Mouse (Mus musculus): Measurements from ENCODE around the gene Olfr456. TPM values are rescaled to one million over a fixed set of nuclear protein-coding genes. Genes with fewer than 3 reads are reported as not detected.

The Olfr456 gene
- not detected in 2 replicates for polyA plus RNA-seq (2015; fragmentation: Nextera tagmentation; extraction: Ambion mirVana)

DNA sequence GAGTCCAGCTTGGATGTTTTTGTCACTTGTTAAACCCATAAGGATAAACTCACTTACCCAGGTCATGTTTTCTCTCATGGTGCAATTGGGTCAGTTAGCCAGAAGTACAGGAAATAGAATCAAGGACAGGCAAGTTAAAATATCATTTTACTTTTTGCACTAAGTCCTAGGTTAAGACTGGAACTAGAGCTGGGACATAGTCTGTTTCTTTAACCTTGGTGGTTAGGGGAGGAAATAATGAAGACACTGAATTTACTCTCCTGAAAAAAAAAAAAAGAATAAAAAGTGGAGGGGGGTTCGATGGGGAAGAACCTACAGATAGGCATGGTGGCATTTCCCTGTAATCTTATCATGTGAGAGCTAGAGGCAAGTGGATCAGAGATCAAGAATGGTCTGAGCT, at the start of gene Olfr456:
TSS of gene Olfr456 (minus strand) at position 101 of the 400 bp plus-strand sequence.
- H3K9ac ChIP-seq (ENCODE audit: low read length), result no peak within 1 kb of the TSS
- 80% methylated on average over 1 of the region's 1 CpGs for WGBS
- H3K4me2 ChIP-seq (replicated peaks; ENCODE audit: low read depth), result no peak within 1 kb of the TSS
- no peaks in the 10 kb centered on the region for H3K27me3 ChIP-seq (ENCODE audit: control insufficient read depth, insufficient read depth, low read length)
- TF ChIP-seq CTCF (IDR thresholded peaks at IDR 0.05; ENCODE audit: low read depth) (no peak), EP300 (optimal IDR thresholded peaks at IDR 0.05) (no peak)
- ATAC-seq (ENCODE audit: low FRiP score, low TSS enrichment), result no peak
- H3K4me1 ChIP-seq (replicated peaks; ENCODE audit: control insufficient read depth, insufficient read depth), result no peaks in the 10 kb centered on the region
- no peak for DNase-seq (ENCODE audit: low spot score)
- H3K4me3 ChIP-seq (ENCODE audit: low read depth, low read length), result no peak within 1 kb of the TSS
- no peaks in the 10 kb centered on the region for H3K36me3 ChIP-seq (ENCODE audit: control insufficient read depth, insufficient read depth, low read length)
- H3K9me3 ChIP-seq (ENCODE audit: control insufficient read depth, low read length), result no peaks in the 10 kb centered on the region
- no peak within 1 kb of the TSS for H3K27ac ChIP-seq (replicated peaks)

DNA sequence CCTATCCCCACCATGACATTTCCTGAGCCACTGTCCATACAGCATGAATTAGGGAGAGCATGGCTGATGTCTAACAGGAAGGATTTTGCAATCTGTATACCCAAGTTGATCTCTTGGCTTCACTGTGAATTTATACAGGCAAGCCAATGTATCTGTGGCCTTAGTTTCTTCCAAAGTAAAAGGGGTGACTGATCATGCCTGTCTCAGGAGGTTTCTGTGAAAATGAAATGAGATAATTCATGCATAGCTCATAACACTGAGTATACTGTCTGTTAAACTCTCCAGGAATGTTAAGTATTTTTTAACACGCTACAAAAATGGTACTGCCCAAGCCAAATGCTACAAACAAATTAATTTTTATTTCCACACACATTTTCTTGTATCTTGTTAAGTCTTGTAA, 26.4 kb upstream of the Olfr456 start:
- Histone ChIP-seq H3K36me3 (ENCODE audit: control insufficient read depth, insufficient read depth, low read length) (no peaks in the 10 kb centered on the region), H3K27me3 (ENCODE audit: control insufficient read depth, insufficient read depth, low read length) (no peaks in the 10 kb centered on the region), H3K4me2 (replicated peaks; ENCODE audit: low read depth) (no peak overlapping the region), H3K4me3 (ENCODE audit: low read depth, low read length) (no peak overlapping the region), H3K9me3 (ENCODE audit: control insufficient read depth, low read length) (no peaks in the 10 kb centered on the region), H3K4me1 (replicated peaks; ENCODE audit: control insufficient read depth, insufficient read depth) (no peaks in the 10 kb centered on the region), H3K27ac (replicated peaks) (no peak overlapping the region), H3K9ac (ENCODE audit: low read length) (no peak overlapping the region)
- DNase-seq (ENCODE audit: low spot score) (no peak), ATAC-seq (ENCODE audit: low FRiP score, low TSS enrichment) (no peak)
- TF ChIP-seq EP300 (optimal IDR thresholded peaks at IDR 0.05) (no peak), CTCF (IDR thresholded peaks at IDR 0.05; ENCODE audit: low read depth) (no peak)
- WGBS, result 41% methylated on average over 1 of the region's 1 CpGs

DNA sequence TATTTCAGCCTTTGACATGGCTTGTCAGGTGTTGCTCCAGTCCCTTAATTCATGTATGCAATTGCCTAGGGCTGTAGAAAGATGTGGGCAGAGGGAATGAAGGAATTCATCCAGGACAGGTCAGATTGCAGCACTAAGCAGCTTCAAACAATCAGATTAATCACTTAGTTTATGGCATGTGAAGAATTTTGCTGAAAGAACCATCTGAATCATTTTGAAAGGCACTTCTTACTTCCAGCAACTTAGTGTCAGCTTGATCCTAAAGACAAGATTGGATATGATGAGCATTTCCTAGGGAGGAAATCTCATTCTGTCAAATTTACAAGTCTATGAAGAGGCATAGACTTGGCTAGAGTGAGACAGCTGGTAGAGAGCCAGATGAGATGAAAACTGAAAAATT, 22.3 kb upstream of the Olfr456 start:
- no peak overlapping the region for H3K4me2 ChIP-seq (replicated peaks; ENCODE audit: low read depth)
- H3K9ac ChIP-seq (ENCODE audit: low read length), result no peak overlapping the region
- TF ChIP-seq EP300 (optimal IDR thresholded peaks at IDR 0.05), result no peak
- TF ChIP-seq CTCF (IDR thresholded peaks at IDR 0.05; ENCODE audit: low read depth), result no peak
- H3K4me1 ChIP-seq (replicated peaks; ENCODE audit: control insufficient read depth, insufficient read depth), result no peaks in the 10 kb centered on the region
- no peaks in the 10 kb centered on the region for H3K9me3 ChIP-seq (ENCODE audit: control insufficient read depth, low read length)
- no peaks in the 10 kb centered on the region for H3K27me3 ChIP-seq (ENCODE audit: control insufficient read depth, insufficient read depth, low read length)
- ATAC-seq (ENCODE audit: low FRiP score, low TSS enrichment) (no peak), DNase-seq (ENCODE audit: low spot score) (no peak)
- H3K4me3 ChIP-seq (ENCODE audit: low read depth, low read length), result no peak overlapping the region
- no peak overlapping the region for H3K27ac ChIP-seq (replicated peaks)
- H3K36me3 ChIP-seq (ENCODE audit: control insufficient read depth, insufficient read depth, low read length), result no peaks in the 10 kb centered on the region

DNA sequence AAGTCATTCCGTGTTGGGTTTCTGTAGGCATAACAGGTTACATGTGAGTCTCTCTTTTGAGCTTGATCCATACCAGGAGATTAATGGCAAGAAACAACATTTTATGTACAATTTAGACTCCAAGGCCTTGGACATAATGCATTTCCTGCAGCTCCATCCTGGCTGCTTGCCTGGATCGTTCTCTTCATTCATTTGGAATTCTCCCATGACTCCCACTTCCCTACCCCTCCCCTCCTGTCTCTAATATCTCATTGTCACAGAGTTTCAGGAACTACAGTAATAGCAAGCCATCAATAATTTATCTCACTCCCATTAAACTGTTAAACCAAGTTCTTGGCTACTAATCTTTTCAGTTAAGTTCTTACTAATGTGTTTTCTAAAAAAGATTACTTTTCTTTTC, 16.5 kb upstream of the Olfr456 start:
- Histone ChIP-seq H3K4me1 (replicated peaks; ENCODE audit: control insufficient read depth, insufficient read depth) (no peaks in the 10 kb centered on the region), H3K9me3 (ENCODE audit: control insufficient read depth, low read length) (no peaks in the 10 kb centered on the region), H3K27me3 (ENCODE audit: control insufficient read depth, insufficient read depth, low read length) (no peaks in the 10 kb centered on the region), H3K4me3 (ENCODE audit: low read depth, low read length) (no peak overlapping the region), H3K9ac (ENCODE audit: low read length) (no peak overlapping the region), H3K36me3 (ENCODE audit: control insufficient read depth, insufficient read depth, low read length) (no peaks in the 10 kb centered on the region), H3K27ac (replicated peaks) (no peak overlapping the region), H3K4me2 (replicated peaks; ENCODE audit: low read depth) (no peak overlapping the region)
- ATAC-seq (ENCODE audit: low FRiP score, low TSS enrichment), result no peak
- WGBS, result 54% methylated on average over 2 of the region's 2 CpGs
- TF ChIP-seq EP300 (optimal IDR thresholded peaks at IDR 0.05) (no peak), CTCF (IDR thresholded peaks at IDR 0.05; ENCODE audit: low read depth) (no peak)
- DNase-seq (ENCODE audit: low spot score), result no peak

DNA sequence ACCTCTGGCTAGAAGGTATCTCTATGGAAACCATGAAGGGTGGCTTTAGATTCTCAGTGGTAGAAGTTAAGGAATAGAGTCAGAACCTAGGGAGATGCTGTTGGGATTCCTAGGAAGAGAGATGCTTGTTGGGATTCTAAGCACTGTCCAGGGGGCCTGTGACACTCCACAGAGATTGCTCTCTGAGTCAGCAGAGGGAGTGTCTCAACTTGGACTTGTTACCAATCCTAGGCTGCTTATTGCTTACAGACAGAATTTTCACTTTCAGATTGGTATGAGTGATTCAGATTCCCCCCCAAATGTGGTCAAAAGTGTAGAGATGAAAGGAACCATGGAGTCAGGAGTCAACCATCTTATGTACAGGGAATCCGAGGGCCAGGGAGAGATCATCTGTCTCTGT, 2.7 kb upstream of the Olfr456 start:
- Histone ChIP-seq H3K27ac (replicated peaks) (no peak overlapping the region), H3K4me3 (ENCODE audit: low read depth, low read length) (no peak overlapping the region), H3K27me3 (ENCODE audit: control insufficient read depth, insufficient read depth, low read length) (no peaks in the 10 kb centered on the region), H3K4me2 (replicated peaks; ENCODE audit: low read depth) (no peak overlapping the region), H3K9me3 (ENCODE audit: control insufficient read depth, low read length) (no peaks in the 10 kb centered on the region), H3K4me1 (replicated peaks; ENCODE audit: control insufficient read depth, insufficient read depth) (no peaks in the 10 kb centered on the region), H3K36me3 (ENCODE audit: control insufficient read depth, insufficient read depth, low read length) (no peaks in the 10 kb centered on the region), H3K9ac (ENCODE audit: low read length) (no peak overlapping the region)
- DNase-seq (ENCODE audit: low spot score) (no peak), ATAC-seq (ENCODE audit: low FRiP score, low TSS enrichment) (no peak)
- WGBS, result 57% methylated on average over 1 of the region's 1 CpGs
- TF ChIP-seq EP300 (optimal IDR thresholded peaks at IDR 0.05) (no peak), CTCF (IDR thresholded peaks at IDR 0.05; ENCODE audit: low read depth) (no peak)

DNA sequence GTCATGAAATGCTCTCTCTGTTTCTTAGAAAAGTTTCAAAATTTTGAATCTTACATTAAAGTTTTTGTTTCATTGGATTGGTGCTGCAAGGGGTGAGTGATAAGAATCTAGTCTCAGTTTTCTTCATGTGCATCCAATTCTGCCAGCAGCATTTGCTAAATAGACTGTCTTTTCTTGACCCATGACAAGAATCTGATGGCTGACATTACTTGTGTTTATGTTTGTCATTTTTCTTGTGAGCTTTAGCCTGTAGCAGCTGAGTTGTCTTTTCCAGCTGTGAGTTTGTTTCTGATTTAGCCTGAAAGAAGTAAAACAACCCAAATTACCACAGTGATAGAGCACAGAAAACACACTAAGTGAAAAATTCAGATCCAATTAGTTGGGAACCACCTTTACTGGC, 2.4 kb downstream of the Olfr456 start:
- no peak for DNase-seq (ENCODE audit: low spot score)
- Histone ChIP-seq H3K27ac (replicated peaks) (no peak overlapping the region), H3K36me3 (ENCODE audit: control insufficient read depth, insufficient read depth, low read length) (no peaks in the 10 kb centered on the region), H3K4me3 (ENCODE audit: low read depth, low read length) (no peak overlapping the region), H3K4me1 (replicated peaks; ENCODE audit: control insufficient read depth, insufficient read depth) (no peaks in the 10 kb centered on the region), H3K27me3 (ENCODE audit: control insufficient read depth, insufficient read depth, low read length) (no peaks in the 10 kb centered on the region), H3K9me3 (ENCODE audit: control insufficient read depth, low read length) (no peaks in the 10 kb centered on the region), H3K9ac (ENCODE audit: low read length) (no peak overlapping the region), H3K4me2 (replicated peaks; ENCODE audit: low read depth) (no peak overlapping the region)
- ATAC-seq (ENCODE audit: low FRiP score, low TSS enrichment), result no peak
- TF ChIP-seq EP300 (optimal IDR thresholded peaks at IDR 0.05) (no peak), CTCF (IDR thresholded peaks at IDR 0.05; ENCODE audit: low read depth) (no peak)

Data from stomach, postnatal 0 days (tissue).